Mouse (Mus musculus) ES-Bruce4 (cell line): ENCODE results near the gene Kcnn3. TPM values are rescaled to one million over a fixed set of nuclear protein-coding genes. Genes with fewer than 3 reads are reported as not detected.
A peak's percentile ranks its signal among the peaks of the same experiment; 100 is the strongest.

Experiments
- H3K27ac ChIP-seq: 2 replicates; pipeline ENCODE4 v1.5.1; 2012; ENCODE audit warnings: low read length, inconsistent platforms; ENCODE audit not compliant: insufficient read depth
- H3K27me3 ChIP-seq: 2 replicates; pipeline ENCODE4 v1.6.1; 2012; ENCODE audit warnings: mild to moderate bottlenecking, low read length, inconsistent platforms; ENCODE audit not compliant: control insufficient read depth, poor library complexity, insufficient read depth, severe bottlenecking
- H3K36me3 ChIP-seq: 2 replicates; pipeline ENCODE4 v1.6.1; 2012; ENCODE audit warnings: inconsistent platforms, mild to moderate bottlenecking, low read length, moderate library complexity; ENCODE audit not compliant: control insufficient read depth, poor library complexity, insufficient read depth, severe bottlenecking
- H3K4me1 ChIP-seq: one replicate; pipeline ENCODE4 v1.8.1; 2011; ENCODE audit warnings: low read length; ENCODE audit not compliant: control insufficient read depth, insufficient read depth
- H3K4me3 ChIP-seq: 2 replicates; pipeline ENCODE4 v1.5.1; 2011; ENCODE audit warnings: low read depth, mild to moderate bottlenecking, low read length
- H3K9ac ChIP-seq: 2 replicates; pipeline ENCODE4 v1.6.1; 2012; ENCODE audit warnings: low read depth, mild to moderate bottlenecking, inconsistent platforms; ENCODE audit not compliant: poor library complexity, severe bottlenecking
- H3K9me3 ChIP-seq: replicated peaks from 2 replicates; pipeline ENCODE4 v1.6.1; 2012; ENCODE audit warnings: mild to moderate bottlenecking, low read length, inconsistent platforms; ENCODE audit not compliant: control insufficient read depth, poor library complexity, insufficient read depth, severe bottlenecking
- CTCF ChIP-seq: IDR thresholded peaks from one replicate; pipeline ENCODE4 v1.8.1; 2011; ENCODE audit warnings: low read depth, low read length
- EP300 ChIP-seq: IDR thresholded peaks from 2 replicates; pipeline ENCODE4 v1.6.1; 2011; ENCODE audit warnings: low read depth, low read length; ENCODE audit not compliant: insufficient read depth
- POLR2A ChIP-seq: IDR thresholded peaks from one replicate; pipeline ENCODE4 v1.8.1; 2011; ENCODE audit warnings: low read length; ENCODE audit not compliant: insufficient read depth
- polyA plus RNA-seq: library from polyadenylated mRNA; stranded (reverse); fragments of >200 nt; gene quantifications from 2 replicates; pipeline ENCODE4 v1.2.4, GENCODE M21; 2011; ENCODE audit warnings: low read depth; ENCODE audit not compliant: missing spikeins, insufficient read depth, insufficient read length

The Kcnn3 gene
- polyA plus RNA-seq, 1 experiment, result 0.93 TPM

- H3K9me3 ChIP-seq, result no peaks in the 10 kb centered on the region
- no peak overlapping the region for H3K27ac ChIP-seq
- H3K9ac ChIP-seq, result no peak overlapping the region
- H3K36me3 ChIP-seq, result no peaks in the 10 kb centered on the region
- TF ChIP-seq POLR2A (no peak), EP300 (no peak), CTCF (no peak)
- no peaks in the 10 kb centered on the region for H3K4me1 ChIP-seq
- no peak overlapping the region for H3K4me3 ChIP-seq
- H3K27me3 ChIP-seq, result no peaks in the 10 kb centered on the region
Measured at GRCm38 (mm10) chr3:89607327-89607726, 87.4 kb downstream of the Kcnn3 start.

GRCm38 (mm10) chr3:89612048-89612447 is 92.1 kb downstream of the Kcnn3 start:
- Histone ChIP-seq H3K4me3 (no peak overlapping the region), H3K4me1 (no peaks in the 10 kb centered on the region), H3K27me3 (no peaks in the 10 kb centered on the region), H3K9ac (no peak overlapping the region), H3K27ac (no peak overlapping the region), H3K36me3 (no peaks in the 10 kb centered on the region), H3K9me3 (no peaks in the 10 kb centered on the region)
- TF ChIP-seq EP300 (no peak), POLR2A (no peak), CTCF (no peak)

GRCm38 (mm10) chr3:89613526-89614523 is 93.9 kb downstream of the Kcnn3 start:
- H3K9me3 ChIP-seq, result no peaks in the 10 kb centered on the region
- H3K36me3 ChIP-seq, result no peaks in the 10 kb centered on the region
- TF ChIP-seq EP300 (no peak), POLR2A (no peak)
- no peaks in the 10 kb centered on the region for H3K4me1 ChIP-seq
- H3K9ac ChIP-seq, result no peak overlapping the region
- no peaks in the 10 kb centered on the region for H3K27me3 ChIP-seq
- no peak overlapping the region for H3K4me3 ChIP-seq
- H3K27ac ChIP-seq, result no peak overlapping the region

DNA sequence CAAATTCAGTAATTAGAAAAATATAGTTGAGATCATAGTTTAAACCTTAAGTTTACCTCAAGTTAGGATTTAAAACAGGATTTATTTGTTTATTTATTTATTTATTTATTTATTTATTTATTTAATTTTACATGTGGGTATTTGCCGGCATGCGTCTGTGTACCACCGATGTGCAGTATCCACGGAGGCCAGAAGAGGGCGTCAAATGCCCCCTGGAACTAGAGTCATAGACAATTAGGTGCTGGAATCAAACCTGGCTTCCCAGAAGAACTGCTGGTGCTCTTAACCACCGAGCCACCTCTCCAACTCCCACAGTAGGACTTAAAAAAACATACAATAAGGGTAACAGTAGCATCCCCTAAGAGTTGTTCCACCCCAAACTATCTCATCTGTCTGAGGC is 96.9 kb downstream of the Kcnn3 start:
- H3K4me3 ChIP-seq, result no peak overlapping the region
- peak; percentile 65 for TF ChIP-seq CTCF
- TF ChIP-seq EP300, result no peak
- H3K9ac ChIP-seq, result no peak overlapping the region
- no peaks in the 10 kb centered on the region for H3K9me3 ChIP-seq
- H3K27me3 ChIP-seq, result no peaks in the 10 kb centered on the region
- no peaks in the 10 kb centered on the region for H3K36me3 ChIP-seq
- no peak overlapping the region for H3K27ac ChIP-seq
- no peaks in the 10 kb centered on the region for H3K4me1 ChIP-seq

DNA sequence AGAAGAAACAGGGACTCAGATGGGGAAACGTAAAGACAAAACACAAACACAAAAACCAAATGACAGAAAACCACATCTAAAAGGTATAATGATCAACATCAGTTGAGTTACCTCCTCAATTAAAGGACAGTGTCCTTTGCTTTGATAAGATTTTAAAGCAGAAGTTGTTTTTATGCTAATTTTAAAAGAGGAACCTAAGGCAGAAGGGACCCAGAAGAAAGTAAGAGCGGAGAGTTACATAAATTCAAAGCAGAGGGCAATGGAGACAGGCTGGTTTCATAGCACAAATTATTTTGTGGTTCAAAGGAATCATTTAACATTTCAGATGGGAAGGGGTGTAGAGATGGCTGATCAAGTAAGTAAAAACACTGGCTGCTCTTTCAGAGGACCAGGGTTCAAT is 97.4 kb downstream of the Kcnn3 start:
- H3K36me3 ChIP-seq, result no peaks in the 10 kb centered on the region
- no peak overlapping the region for H3K9ac ChIP-seq
- no peaks in the 10 kb centered on the region for H3K4me1 ChIP-seq
- no peaks in the 10 kb centered on the region for H3K9me3 ChIP-seq
- no peak overlapping the region for H3K4me3 ChIP-seq
- TF ChIP-seq POLR2A (no peak), EP300 (no peak), CTCF (no peak)
- H3K27me3 ChIP-seq, result no peaks in the 10 kb centered on the region
- no peak overlapping the region for H3K27ac ChIP-seq

DNA sequence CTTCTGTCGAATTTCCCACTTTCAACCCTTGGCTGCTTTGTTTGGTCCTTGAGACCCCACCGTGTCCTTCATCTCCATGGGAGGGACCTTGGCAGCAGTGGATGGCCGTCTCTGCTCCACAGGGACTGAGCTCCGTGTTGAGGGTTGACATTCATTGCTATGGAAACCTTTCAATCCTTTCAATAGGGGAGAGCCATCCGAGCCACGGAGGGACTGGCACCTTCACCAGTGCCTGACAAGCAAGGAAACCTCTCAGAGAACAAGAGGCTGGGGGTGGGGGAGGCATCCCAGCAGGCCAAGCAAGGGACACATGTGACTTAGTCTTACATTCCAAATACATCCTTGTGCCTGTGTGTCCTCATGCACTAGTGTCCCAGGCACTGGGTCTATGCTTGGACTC is 102.9 kb downstream of the Kcnn3 start:
- no peak overlapping the region for H3K27ac ChIP-seq

More for the DNA sequence above, 102.9 kb downstream of the Kcnn3 start:
- Histone ChIP-seq H3K36me3 (no peaks in the 10 kb centered on the region), H3K9ac (no peak overlapping the region), H3K9me3 (no peaks in the 10 kb centered on the region), H3K4me1 (no peaks in the 10 kb centered on the region), H3K27me3 (no peaks in the 10 kb centered on the region), H3K4me3 (no peak overlapping the region)
- no peak for TF ChIP-seq POLR2A
- no peak for TF ChIP-seq CTCF
- no peak for TF ChIP-seq EP300
